Mouse (Mus musculus): Measurements from ENCODE around the gene Cfdp1.
"Not testable (repeated sequence)": the region's sequence is repeated elsewhere in the genome, so short reads cannot be mapped to it uniquely, and the experiment has no call there.

- not testable (repeated sequence) for TF ChIP-seq POLR2A (IDR thresholded peaks at IDR 0.05; ENCODE audit: borderline replicate concordance, insufficient read depth, low read length); CTCF (IDR thresholded peaks at IDR 0.05; ENCODE audit: borderline replicate concordance, insufficient read depth, low read depth, low read length)
These were observed 872 bp downstream of the Cfdp1 start for GRCm38 (mm10) chr8:111853219-111853618.
